Mouse (Mus musculus) CH12.LX (cell line): ENCODE data around the gene Tmco4. TPM values are rescaled to one million over a fixed set of nuclear protein-coding genes. Genes with fewer than 3 reads are reported as not detected.

ENCODE experiments used
- DNase-seq: peaks from one replicate; pipeline ENCODE4 v3.0.0-alpha.2; 2013; ENCODE audit errors: extremely low read depth
- H3K27ac ChIP-seq: 2 replicates; pipeline ENCODE4 v1.5.1; 2012; ENCODE audit warnings: low read depth, mild to moderate bottlenecking, control low read depth, moderate library complexity; ENCODE audit not compliant: insufficient read depth
- H3K27me3 ChIP-seq: replicated peaks from 2 replicates; pipeline ENCODE3; 2012; ENCODE audit warnings: inconsistent platforms
- H3K36me3 ChIP-seq, 2 experiments: replicated peaks in 1 of 2; 2 replicates each; pipeline versions ENCODE3 to v1.6.1; 2012; ENCODE audit warnings: inconsistent platforms in 1 of 2, low read length in 1 of 2, mild to moderate bottlenecking in 1 of 2, mixed read lengths in 1 of 2, moderate library complexity in 1 of 2; ENCODE audit not compliant: control insufficient read depth in 1 of 2, insufficient read depth in 1 of 2
- H3K4me1 ChIP-seq, 2 experiments: 2 replicates each; pipeline ENCODE4 v1.6.1; 2012; ENCODE audit warnings: inconsistent platforms in 1 of 2, moderate library complexity in 1 of 2; ENCODE audit not compliant: insufficient read depth in 2 of 2, control insufficient read depth in 1 of 2
- H3K4me2 ChIP-seq: 2 replicates; pipeline ENCODE4 v1.6.1; 2012; ENCODE audit warnings: low read depth, mild to moderate bottlenecking, control low read depth; ENCODE audit not compliant: poor library complexity, insufficient read depth, severe bottlenecking
- H3K4me3 ChIP-seq, 3 experiments: fragments of 150-350 bp in 1 of 3; sonication (generic) in 1 of 3; replicated peaks in 1 of 3; 2 replicates each; pipeline versions ENCODE3 to v1.5.1; 2011 to 2012; ENCODE audit warnings: low read depth in 2 of 3, low read length in 2 of 3, mild to moderate bottlenecking in 2 of 3, moderate library complexity in 2 of 3, control low read depth in 1 of 3, improper control_type of control experiment in 1 of 3, inconsistent platforms in 1 of 3, mixed read lengths in 1 of 3; ENCODE audit not compliant: poor library complexity in 1 of 3
- H3K79me2 ChIP-seq: replicated peaks from 2 replicates; pipeline ENCODE4 v1.6.1; 2012; ENCODE audit warnings: mild to moderate bottlenecking, moderate library complexity; ENCODE audit not compliant: control insufficient read depth, poor library complexity, insufficient read depth, severe bottlenecking; ENCODE audit errors: extremely low read depth
- H3K9ac ChIP-seq: 2 replicates; pipeline ENCODE4 v1.6.1; 2012; ENCODE audit warnings: low read depth, mild to moderate bottlenecking, control low read depth, moderate library complexity; ENCODE audit not compliant: insufficient read depth
- H3K9me3 ChIP-seq: replicated peaks from 2 replicates; pipeline ENCODE3; 2012; ENCODE audit warnings: low read length, inconsistent platforms, mixed read lengths
- BHLHE40 ChIP-seq: IDR thresholded peaks from 2 replicates; pipeline ENCODE4 v1.6.1; 2011; ENCODE audit warnings: mild to moderate bottlenecking, low read depth, low read length, improper control_type of control experiment
- CHD1 ChIP-seq: IDR thresholded peaks from 2 replicates; pipeline ENCODE4 v1.6.1; 2012; ENCODE audit warnings: low read depth, low read length, improper control_type of control experiment, inconsistent platforms
- CTCF ChIP-seq, 2 experiments: IDR thresholded peaks in 1 of 2; conservative IDR thresholded peaks in 1 of 2; 2 replicates each; pipeline ENCODE4 v1.5.1; 2011 to 2012; ENCODE audit warnings: low read depth in 2 of 2, low read length in 2 of 2, improper control_type of control experiment in 1 of 2, inconsistent platforms in 1 of 2, mild to moderate bottlenecking in 1 of 2, moderate library complexity in 1 of 2
- ETS1 ChIP-seq: conservative IDR thresholded peaks from 2 replicates; pipeline ENCODE4 v1.6.1; 2012; ENCODE audit warnings: low read depth, mild to moderate bottlenecking, inconsistent platforms, low read length, improper control_type of control experiment, moderate library complexity
- KAT2A ChIP-seq: IDR thresholded peaks from 2 replicates; pipeline ENCODE4 v1.6.1; 2012; ENCODE audit warnings: low read length, improper control_type of control experiment, inconsistent platforms; ENCODE audit not compliant: insufficient replicate concordance
- MAFK ChIP-seq: IDR thresholded peaks from 2 replicates; pipeline ENCODE4 v1.6.1; 2011; ENCODE audit warnings: low read length, improper control_type of control experiment; ENCODE audit not compliant: insufficient replicate concordance
- MAX ChIP-seq: IDR thresholded peaks from 2 replicates; pipeline ENCODE4 v1.6.1; 2011; ENCODE audit warnings: low read length, improper control_type of control experiment
- MAZ ChIP-seq: IDR thresholded peaks from 2 replicates; pipeline ENCODE4 v1.6.1; 2012; ENCODE audit warnings: low read depth, mild to moderate bottlenecking, inconsistent platforms, low read length, improper control_type of control experiment, moderate library complexity
- MEF2A ChIP-seq: IDR thresholded peaks from 2 replicates; pipeline ENCODE4 v1.6.1; 2014; ENCODE audit warnings: low read depth, mild to moderate bottlenecking, inconsistent platforms, low read length, improper control_type of control experiment, borderline replicate concordance
- MYC ChIP-seq: IDR thresholded peaks from 2 replicates; pipeline ENCODE4 v1.6.1; 2011; ENCODE audit warnings: low read depth, mild to moderate bottlenecking, improper control_type of control experiment, low read length
- PAX5 ChIP-seq: IDR thresholded peaks from 2 replicates; pipeline ENCODE4 v1.6.1; 2012; ENCODE audit warnings: low read length, inconsistent platforms, mixed read lengths
- POLR2A ChIP-seq: IDR thresholded peaks from 2 replicates; pipeline ENCODE4 v1.6.1; 2011; ENCODE audit warnings: low read depth, mild to moderate bottlenecking, improper control_type of control experiment, low read length
- RAD21 ChIP-seq: IDR thresholded peaks from 2 replicates; pipeline ENCODE4 v1.6.1; 2011; ENCODE audit warnings: low read depth, mild to moderate bottlenecking, low read length, improper control_type of control experiment, moderate library complexity
- UBTF ChIP-seq: IDR thresholded peaks from 2 replicates; pipeline ENCODE4 v1.6.1; 2012; ENCODE audit warnings: low read depth, mild to moderate bottlenecking, inconsistent platforms, low read length, improper control_type of control experiment, moderate library complexity
- USF2 ChIP-seq: conservative IDR thresholded peaks from 2 replicates; pipeline ENCODE4 v1.6.1; 2011; ENCODE audit warnings: low read depth, low read length, improper control_type of control experiment
- ZC3H11A ChIP-seq: IDR thresholded peaks from 2 replicates; pipeline ENCODE4 v1.6.1; 2012; ENCODE audit warnings: low read depth, mild to moderate bottlenecking, inconsistent platforms, low read length, improper control_type of control experiment
- dilution Hi-C: fragments of 300-500 bp; cut with MboI; formaldehyde crosslinking; loops from 2 replicates; pipeline ENCODE4 v1.14.3; 2020; ENCODE audit warnings: low sequenced_read_pairs; ENCODE audit not compliant: extremely low pct_unique_long_range_greater_than_20kb, extremely low pct_ligation_motif_present
- in situ Hi-C: fragments of 300-500 bp; cut with MboI; formaldehyde crosslinking; loops from 3 replicates; pipeline ENCODE4 v1.14.3; 2019; ENCODE audit warnings: low sequenced_read_pairs, low pct_ligation_motif_present, low pct_unique_long_range_greater_than_20kb, mixed read lengths
- polyA plus RNA-seq: library from polyadenylated mRNA; unstranded; fragments of >175 nt; gene quantifications from 2 replicates; pipeline ENCODE4 v1.2.1, GENCODE M21; 2012; ENCODE audit warnings: low read depth; ENCODE audit not compliant: insufficient read length
- total RNA-seq, 2 experiments: library from RNA; depleted of rRNA; stranded (reverse); fragments of 300-350 nt in 1 of 2; fragments of >200 nt in 1 of 2; gene quantifications; 2 replicates each; pipeline ENCODE4 v1.2.3; 2012 to 2014

Gene Tmco4
- total and polyA plus RNA-seq, 3 experiments = 20.3 to 22.2 (median 21.7) TPM

GRCm38 (mm10) chr4:138959120-138959519 lies 13.6 kb upstream of the Tmco4 start:
- no peaks in the 10 kb centered on the region for H3K36me3 ChIP-seq
- peaks cover 45% of the 10 kb centered on the region for H3K27me3 ChIP-seq
- no peak overlapping the region for H3K4me2 ChIP-seq
- dilution Hi-C loops = no loop called here
- no peak overlapping the region for H3K27ac ChIP-seq
- no peak overlapping the region for H3K9ac ChIP-seq
- TF ChIP-seq KAT2A = no peak
- TF ChIP-seq MYC = no peak
- TF ChIP-seq CTCF (conservative IDR thresholded peaks at IDR 0.05 in 1 of 2, IDR thresholded peaks at IDR 0.05 in 1 of 2; ENCODE audit: low read depth in 2 of 2, low read length in 2 of 2) = no peak
- TF ChIP-seq ETS1 = no peak
- no peak for TF ChIP-seq BHLHE40
- no peak for TF ChIP-seq PAX5
- TF ChIP-seq RAD21 = no peak
- no peak for TF ChIP-seq USF2
- no peak for TF ChIP-seq MAX
- TF ChIP-seq ZC3H11A = no peak
- H3K9me3 ChIP-seq = no peaks in the 10 kb centered on the region
- no peak overlapping the region for H3K4me3 ChIP-seq
- H3K79me2 ChIP-seq = no peaks in the 10 kb centered on the region
- no peak for DNase-seq
- in situ Hi-C loops = no loop called here
- H3K4me1 ChIP-seq = peaks cover 0 to 7% of the 10 kb centered on the region in 2 experiments; a peak in 2 of 4 replicates

- Histone ChIP-seq H3K9ac (no peak overlapping the region), H3K4me3 (no peak overlapping the region), H3K79me2 (no peaks in the 10 kb centered on the region), H3K27me3 (peaks cover 45% of the 10 kb centered on the region), H3K27ac (no peak overlapping the region), H3K9me3 (no peaks in the 10 kb centered on the region), H3K36me3 (no peaks in the 10 kb centered on the region), H3K4me2 (no peak overlapping the region), H3K4me1 (peaks cover 0 to 7% of the 10 kb centered on the region in 2 experiments; a peak in 2 of 4 replicates)
- in situ Hi-C loops (no loop called here), dilution Hi-C loops (no loop called here)
- DNase-seq = no peak
- TF ChIP-seq MAZ (no peak), UBTF (no peak), CTCF (conservative IDR thresholded peaks at IDR 0.05 in 1 of 2, IDR thresholded peaks at IDR 0.05 in 1 of 2; ENCODE audit: low read depth in 2 of 2, low read length in 2 of 2) (no peak), MAFK (no peak), CHD1 (no peak), MEF2A (no peak), POLR2A (no peak)
Observed at GRCm38 (mm10) chr4:138959926-138960325, 12.8 kb upstream of the Tmco4 start.
